Mouse (Mus musculus) embryonic facial prominence, embryonic 12.5 days (tissue): Measurements from ENCODE around the gene Dcaf4. TPM values are rescaled to one million over a fixed set of nuclear protein-coding genes. Genes with fewer than 3 reads are reported as not detected.

Experiments used
- ATAC-seq: fragments of 200-750 bp; cut with Nextera tagmentation; 2 replicates; pipeline ENCODE4 v1.8.0; 2017; ENCODE audit not compliant: insufficient number of reproducible peaks, insufficient read depth, low FRiP score, low TSS enrichment
- H3K27ac ChIP-seq: fragments of 300-500 bp; sonication (generic); 2 replicates; pipeline ENCODE4 v1.5.1; 2016; ENCODE audit warnings: mild to moderate bottlenecking
- H3K27me3 ChIP-seq: fragments of 300-500 bp; sonication (generic); 2 replicates; pipeline ENCODE4 v1.6.1; 2016; ENCODE audit warnings: mild to moderate bottlenecking, moderate library complexity
- H3K36me3 ChIP-seq: fragments of 300-500 bp; sonication (generic); 2 replicates; pipeline ENCODE4 v1.6.1; 2016; ENCODE audit warnings: mild to moderate bottlenecking
- H3K4me1 ChIP-seq: fragments of 300-500 bp; sonication (generic); 2 replicates; pipeline ENCODE4 v1.6.1; 2016
- H3K4me2 ChIP-seq: fragments of 300-500 bp; sonication (generic); replicated peaks from 2 replicates; pipeline ENCODE4 v1.6.1; 2016; ENCODE audit warnings: mild to moderate bottlenecking, moderate library complexity
- H3K4me3 ChIP-seq: fragments of 300-500 bp; sonication (generic); 2 replicates; pipeline ENCODE4 v1.5.1; 2016; ENCODE audit warnings: mild to moderate bottlenecking
- H3K9ac ChIP-seq: fragments of 300-500 bp; sonication (generic); 2 replicates; pipeline ENCODE4 v1.6.1; 2016; ENCODE audit warnings: mild to moderate bottlenecking, moderate library complexity
- H3K9me3 ChIP-seq: fragments of 300-500 bp; sonication (generic); 2 replicates; pipeline ENCODE4 v1.6.1; 2016; ENCODE audit warnings: mild to moderate bottlenecking, moderate library complexity
- WGBS: fragments of 180-500 bp; shearing (Covaris S2); methylation state at CpG from one replicate; pipeline ENCODE4 v1.1.7; 2016; 5-methylcytosine and 5-hydroxymethylcytosine counted together
- polyA plus RNA-seq: library from polyadenylated mRNA; unstranded; fragments of >200 nt; fragmentation: Nextera tagmentation; extraction: Ambion mirVana; gene quantifications from 2 replicates; pipeline ENCODE4 v1.2.1, GENCODE M21; 2016

The Dcaf4 gene
- polyA plus RNA-seq, result 33.4 and 35.8 TPM in 2 replicates

DNA sequence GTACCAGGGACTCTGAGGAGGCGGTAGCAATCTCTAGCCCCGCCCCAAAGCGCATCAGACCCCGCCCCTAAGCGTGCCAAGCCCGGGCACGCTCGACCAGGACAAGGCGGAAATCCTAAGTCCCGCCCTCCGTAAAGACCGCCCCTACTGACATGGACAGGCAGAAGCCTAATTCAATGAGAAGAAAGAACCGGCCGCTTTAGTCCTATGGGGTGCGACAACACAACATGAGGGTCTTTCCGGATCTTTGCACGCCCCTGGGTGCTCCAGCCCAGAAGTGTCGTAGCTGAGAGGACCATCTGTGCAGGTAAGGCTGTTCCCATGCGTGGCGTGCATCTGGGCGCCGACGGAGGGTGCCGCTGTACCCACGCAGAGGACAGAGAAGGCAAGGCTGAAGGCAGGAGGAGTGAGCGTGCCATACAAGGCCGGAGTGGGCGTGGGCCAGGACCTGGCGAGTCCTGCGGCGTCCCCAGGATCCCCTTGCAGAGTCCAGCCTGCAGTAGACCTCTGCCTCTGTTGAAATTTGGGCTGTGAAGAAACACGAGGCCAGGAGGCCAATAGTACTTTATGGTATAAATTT lies at the start of gene Dcaf4:
Gene Dcaf4 (plus strand): TSS at position 156 of the 580 bp plus-strand sequence.
- H3K9ac ChIP-seq, result peak within 1 kb of the TSS; percentile 60
- H3K36me3 ChIP-seq, result no peaks in the 10 kb centered on the region
- WGBS, result 0% methylated on average over 32 of the region's 32 CpGs
- H3K27ac ChIP-seq, result no peak within 1 kb of the TSS; the same call in 1 of the 2 replicates
- H3K9me3 ChIP-seq, result no peaks in the 10 kb centered on the region
- peak within 1 kb of the TSS; percentile 58 for H3K4me3 ChIP-seq
- H3K4me1 ChIP-seq, result peaks cover 11% of the 10 kb centered on the region
- H3K27me3 ChIP-seq, result no peaks in the 10 kb centered on the region
- peak; percentile 99 for ATAC-seq
- H3K4me2 ChIP-seq, result peak within 1 kb of the TSS; percentile 65

DNA sequence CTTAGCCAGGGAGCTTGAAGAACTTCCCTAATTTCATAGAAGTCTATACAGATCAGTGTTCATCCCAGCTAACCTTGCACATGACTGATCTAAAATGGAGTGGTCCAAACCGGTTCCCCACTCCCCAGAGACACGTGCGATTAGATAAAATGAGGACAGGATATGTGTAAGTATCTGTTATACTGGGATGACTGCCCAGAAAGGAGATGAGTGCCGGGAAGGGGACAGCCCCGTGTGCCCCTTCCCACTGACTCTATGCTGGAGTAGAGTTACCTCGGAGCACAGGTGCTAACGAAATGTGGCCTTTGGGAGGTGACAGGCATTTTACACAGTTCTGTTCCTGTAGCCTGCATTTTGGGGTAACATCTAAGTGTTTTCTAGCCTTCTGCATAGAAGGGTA lies 48.5 kb upstream of the Dcaf4 start:
- WGBS, result 90% methylated on average over 7 of the region's 7 CpGs
- Histone ChIP-seq H3K36me3 (no peaks in the 10 kb centered on the region), H3K4me2 (no peak overlapping the region), H3K4me1 (peaks cover 4% of the 10 kb centered on the region), H3K27ac (no peak overlapping the region), H3K9ac (no peak overlapping the region), H3K9me3 (no peaks in the 10 kb centered on the region), H3K27me3 (peaks cover 4% of the 10 kb centered on the region; the same call in 1 of the 2 replicates), H3K4me3 (no peak overlapping the region)
- no peak for ATAC-seq

DNA sequence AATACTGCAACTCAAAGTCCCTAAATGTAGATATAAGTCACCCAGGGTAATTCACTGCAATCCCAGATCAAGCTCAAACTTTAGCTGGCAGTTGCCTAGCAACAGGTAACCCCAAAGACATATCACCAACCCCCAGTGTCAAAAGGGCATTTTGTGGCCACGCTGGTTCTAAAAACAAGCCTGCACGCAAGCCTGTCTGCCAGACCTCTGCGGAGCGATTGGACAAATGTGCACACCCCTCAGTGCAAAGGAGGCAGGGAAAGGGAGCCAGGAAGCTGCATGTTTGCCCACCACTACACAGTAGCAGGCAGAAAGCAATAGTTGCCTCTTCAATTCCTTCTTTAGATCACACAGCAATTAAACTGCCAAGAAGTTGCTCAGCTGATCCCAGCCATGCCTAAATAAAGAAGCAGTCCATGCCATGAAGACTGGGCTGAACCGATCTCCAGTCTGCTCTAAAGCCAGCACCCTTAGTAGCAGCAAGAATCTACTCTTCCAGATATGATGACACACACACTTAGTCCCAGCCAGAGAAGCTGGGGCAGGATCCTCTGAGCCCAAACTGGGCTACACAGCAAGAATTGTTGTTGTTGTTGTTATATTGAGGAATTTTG lies 46.2 kb upstream of the Dcaf4 start:
- peaks cover 4% of the 10 kb centered on the region; the same call in 1 of the 2 replicates for H3K27me3 ChIP-seq
- no peaks in the 10 kb centered on the region for H3K9me3 ChIP-seq
- no peaks in the 10 kb centered on the region for H3K4me1 ChIP-seq
- no peaks in the 10 kb centered on the region for H3K36me3 ChIP-seq
- no peak overlapping the region for H3K4me2 ChIP-seq
- H3K4me3 ChIP-seq, result no peak overlapping the region
- WGBS, result 38% methylated on average over 5 of the region's 5 CpGs
- no peak for ATAC-seq
- H3K9ac ChIP-seq, result no peak overlapping the region
- no peak overlapping the region for H3K27ac ChIP-seq

DNA sequence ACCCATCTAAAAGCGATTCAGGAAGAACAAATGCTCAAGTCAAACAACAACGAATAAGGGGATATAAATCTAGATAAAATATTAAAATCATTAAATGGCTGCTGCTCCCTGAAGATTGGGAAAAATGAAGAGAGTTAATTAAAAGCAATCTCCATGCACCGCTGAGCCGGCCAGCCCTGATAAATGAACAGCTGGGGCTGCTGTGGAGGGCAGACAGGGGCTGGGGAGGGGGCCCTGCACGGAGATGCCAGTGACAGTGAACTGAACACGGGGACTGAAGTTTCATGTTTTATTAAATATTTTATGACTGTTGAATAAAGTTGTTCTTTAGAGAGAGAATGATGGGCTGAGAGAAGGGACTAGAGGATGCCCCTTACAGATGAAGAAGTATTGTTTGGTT lies 44.8 kb upstream of the Dcaf4 start:
- Histone ChIP-seq H3K4me2 (no peak overlapping the region), H3K9ac (no peak overlapping the region), H3K27ac (no peak overlapping the region), H3K36me3 (no peaks in the 10 kb centered on the region), H3K27me3 (peaks cover 4% of the 10 kb centered on the region; the same call in 1 of the 2 replicates), H3K4me3 (no peak overlapping the region), H3K4me1 (no peaks in the 10 kb centered on the region), H3K9me3 (no peaks in the 10 kb centered on the region)
- no peak for ATAC-seq
- 63% methylated on average over 6 of the region's 6 CpGs for WGBS

DNA sequence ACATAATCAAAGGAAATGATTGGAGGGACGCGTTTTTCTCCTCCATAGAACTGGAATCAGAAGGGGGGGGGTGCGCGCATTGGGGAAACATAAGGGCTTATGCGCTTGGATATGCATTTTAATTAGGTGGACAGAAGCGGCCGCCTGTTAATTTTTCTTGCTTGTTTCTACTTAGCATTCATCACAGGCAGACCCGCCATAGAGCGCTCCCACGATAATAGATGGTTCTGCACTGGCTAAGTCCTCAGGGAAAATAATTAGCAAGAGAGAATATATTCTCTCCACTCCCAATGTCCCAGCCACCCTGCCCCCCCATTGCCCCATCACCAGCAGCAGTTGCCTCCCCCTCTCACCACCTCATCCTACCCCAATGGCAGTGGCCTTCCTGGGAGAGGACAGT lies 44.0 kb upstream of the Dcaf4 start:
- peaks cover 4% of the 10 kb centered on the region; the same call in 1 of the 2 replicates for H3K27me3 ChIP-seq
- WGBS, result 83% methylated on average over 10 of the region's 10 CpGs
- no peak for ATAC-seq

DNA sequence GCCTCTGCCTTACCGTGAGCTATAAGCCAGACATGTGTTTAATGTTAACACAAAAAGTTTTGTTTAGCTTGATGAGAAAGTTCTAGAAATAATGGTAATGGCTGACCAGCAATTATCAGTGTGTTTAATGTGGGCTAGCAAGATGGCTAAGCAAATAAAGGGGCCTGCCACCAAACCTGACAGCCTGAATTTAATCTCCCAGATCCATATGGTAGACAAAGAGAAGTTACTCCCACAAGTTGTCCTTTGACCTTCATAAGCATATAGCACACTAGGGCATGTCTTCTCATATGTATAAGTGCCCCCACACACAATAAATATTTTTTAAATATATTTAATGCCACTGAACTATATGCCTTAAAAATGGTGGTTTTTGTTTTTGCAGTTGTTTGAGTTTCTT lies 41.1 kb upstream of the Dcaf4 start:
- WGBS, result 60% methylated on average over 1 of the region's 1 CpGs
- Histone ChIP-seq H3K27me3 (peaks cover 7% of the 10 kb centered on the region), H3K4me1 (no peaks in the 10 kb centered on the region), H3K27ac (no peak overlapping the region), H3K4me2 (no peak overlapping the region), H3K36me3 (no peaks in the 10 kb centered on the region), H3K9me3 (no peaks in the 10 kb centered on the region), H3K9ac (no peak overlapping the region), H3K4me3 (no peak overlapping the region)
- ATAC-seq, result no peak

More for the DNA sequence above, 44.0 kb upstream of the Dcaf4 start:
- Histone ChIP-seq H3K4me1 (no peaks in the 10 kb centered on the region), H3K4me3 (no peak overlapping the region), H3K9ac (no peak overlapping the region), H3K27ac (no peak overlapping the region), H3K36me3 (no peaks in the 10 kb centered on the region), H3K4me2 (no peak overlapping the region), H3K9me3 (no peaks in the 10 kb centered on the region)

DNA sequence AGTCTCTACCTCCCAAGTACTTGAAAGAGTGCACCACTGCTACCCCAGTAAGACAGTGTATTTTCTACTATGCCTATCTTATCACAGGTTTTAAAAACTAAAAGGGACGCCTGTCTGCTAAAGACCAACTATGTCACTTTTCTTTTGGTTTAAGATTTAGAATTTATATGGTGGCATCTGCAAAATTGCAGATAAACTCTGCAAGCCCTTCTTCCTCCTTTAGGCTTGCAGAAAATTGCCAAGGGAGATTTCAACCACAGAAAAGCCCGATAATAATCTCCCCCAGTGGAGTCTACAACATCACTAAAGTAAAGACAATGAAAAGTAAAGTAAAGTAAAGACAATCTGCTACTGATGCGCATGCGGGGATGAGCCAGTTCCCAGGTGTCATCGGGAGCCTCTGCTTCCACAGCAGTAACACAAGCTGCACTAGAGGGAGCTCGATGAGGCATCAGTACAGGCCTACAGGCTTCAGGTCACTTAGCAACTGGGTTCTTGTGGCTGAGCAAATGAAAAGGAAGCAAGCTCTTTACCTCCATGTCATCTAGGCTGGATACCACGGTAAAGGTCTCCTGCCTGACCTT lies 40.4 kb upstream of the Dcaf4 start:
- peaks cover 15% of the 10 kb centered on the region for H3K27me3 ChIP-seq
- H3K4me3 ChIP-seq, result no peak overlapping the region
- no peak overlapping the region for H3K9ac ChIP-seq
- H3K4me2 ChIP-seq, result no peak overlapping the region
- H3K9me3 ChIP-seq, result no peaks in the 10 kb centered on the region
- ATAC-seq, result no peak
- H3K36me3 ChIP-seq, result no peaks in the 10 kb centered on the region
- no peak overlapping the region for H3K27ac ChIP-seq
- 67% methylated on average over 7 of the region's 7 CpGs for WGBS
- peaks cover 2% of the 10 kb centered on the region; the same call in 1 of the 2 replicates for H3K4me1 ChIP-seq

DNA sequence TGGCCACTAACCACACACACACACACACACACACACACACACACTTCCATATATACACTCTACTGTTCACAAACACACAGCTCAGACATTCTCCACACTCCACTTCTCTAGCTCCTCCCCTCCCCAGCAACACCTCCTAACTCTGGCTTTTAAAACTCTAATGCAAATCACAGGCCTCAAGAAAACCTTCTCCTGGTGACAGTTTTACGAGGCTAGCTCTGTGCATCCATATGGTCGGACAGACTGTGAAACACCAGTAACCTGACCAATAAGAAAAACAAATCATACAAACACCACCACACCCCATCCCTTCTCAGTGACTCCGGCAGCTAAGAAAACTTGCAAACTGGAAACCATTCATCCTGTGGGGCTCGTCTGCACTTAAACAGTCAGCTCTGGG lies 38.8 kb upstream of the Dcaf4 start:
- H3K36me3 ChIP-seq, result no peaks in the 10 kb centered on the region
- no peaks in the 10 kb centered on the region for H3K9me3 ChIP-seq
- H3K4me1 ChIP-seq, result peaks cover 14% of the 10 kb centered on the region
- H3K27ac ChIP-seq, result no peak overlapping the region
- no peak overlapping the region for H3K9ac ChIP-seq
- no peak overlapping the region for H3K4me3 ChIP-seq
- no peak for ATAC-seq
- no peak overlapping the region for H3K4me2 ChIP-seq
- 57% methylated on average over 4 of the region's 4 CpGs for WGBS
- H3K27me3 ChIP-seq, result peaks cover 29% of the 10 kb centered on the region

DNA sequence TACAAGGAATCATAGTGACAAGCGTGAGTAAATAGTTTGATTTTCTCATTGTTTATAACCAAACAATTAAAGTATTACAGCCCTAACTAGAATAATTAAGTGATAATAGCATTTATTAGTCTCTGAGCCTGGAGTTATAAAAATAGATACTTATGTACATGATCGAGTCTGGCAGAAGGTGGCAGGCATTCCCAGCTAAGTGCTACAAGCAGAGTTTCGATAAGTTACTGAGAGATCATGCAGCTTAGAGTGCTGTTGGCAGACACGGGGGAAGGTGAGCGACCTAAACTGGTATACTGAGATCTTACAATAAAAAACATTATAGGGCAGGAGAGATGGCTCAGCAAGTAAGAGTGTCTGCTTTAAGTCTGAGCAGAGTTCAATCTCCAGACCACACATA lies 36.6 kb upstream of the Dcaf4 start:
- ATAC-seq, result no peak
- Histone ChIP-seq H3K4me1 (peaks cover 21% of the 10 kb centered on the region), H3K36me3 (no peaks in the 10 kb centered on the region), H3K9me3 (no peaks in the 10 kb centered on the region), H3K27me3 (peaks cover 29% of the 10 kb centered on the region), H3K27ac (no peak overlapping the region), H3K4me3 (no peak overlapping the region), H3K9ac (no peak overlapping the region), H3K4me2 (no peak overlapping the region)
- WGBS, result 76% methylated on average over 5 of the region's 5 CpGs

DNA sequence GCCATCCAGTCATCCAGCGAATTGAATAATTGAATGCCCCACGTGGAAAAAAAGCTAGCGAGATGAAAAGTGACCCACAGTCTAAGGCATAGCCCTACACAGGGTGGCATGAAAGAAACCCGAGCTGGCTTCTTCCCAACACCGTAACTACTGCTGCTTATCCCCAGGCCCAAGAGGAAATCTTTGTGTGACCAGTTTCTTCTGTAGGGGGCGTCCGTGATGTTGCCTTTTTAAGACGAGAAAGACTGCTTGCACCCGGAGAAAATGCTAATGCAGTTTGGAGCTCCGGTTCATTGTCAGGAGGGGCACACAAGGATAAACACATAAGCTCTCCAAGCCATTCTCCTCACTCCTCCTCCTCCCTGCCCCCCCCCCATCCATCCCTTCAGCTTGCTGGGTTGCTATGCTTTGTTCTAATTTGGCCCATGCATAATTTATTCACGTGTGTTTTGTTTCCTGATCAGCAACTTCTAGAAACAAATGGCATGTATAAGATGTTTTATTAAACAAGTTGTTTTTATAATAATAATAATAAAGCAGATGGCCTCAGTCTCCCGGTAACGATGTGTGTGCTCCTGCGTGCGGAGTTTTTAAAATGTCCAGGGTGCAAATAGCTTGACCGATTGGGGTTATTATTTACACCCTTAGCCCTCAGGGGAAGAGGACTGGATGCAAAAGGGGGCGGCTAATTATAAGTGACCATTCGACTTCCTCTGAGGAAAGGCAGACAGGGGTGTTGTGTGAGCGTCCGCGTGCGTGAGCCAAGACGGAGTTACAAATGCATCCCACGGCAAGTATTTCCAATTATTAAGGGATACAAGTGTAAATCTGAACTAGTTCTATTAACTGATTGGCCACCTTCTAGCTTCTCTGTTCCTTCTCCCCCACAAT lies 35.2 kb upstream of the Dcaf4 start:
- WGBS, result under 1% methylated on average over 24 of the region's 24 CpGs
- Histone ChIP-seq H3K27me3 (peaks cover 37% of the 10 kb centered on the region), H3K4me1 (peaks cover 26% of the 10 kb centered on the region), H3K27ac (no peak overlapping the region), H3K36me3 (no peaks in the 10 kb centered on the region), H3K9me3 (no peaks in the 10 kb centered on the region), H3K9ac (no peak overlapping the region), H3K4me3 (peak overlapping the region; percentile 66), H3K4me2 (peak overlapping the region; percentile 98)
- no peak for ATAC-seq

DNA sequence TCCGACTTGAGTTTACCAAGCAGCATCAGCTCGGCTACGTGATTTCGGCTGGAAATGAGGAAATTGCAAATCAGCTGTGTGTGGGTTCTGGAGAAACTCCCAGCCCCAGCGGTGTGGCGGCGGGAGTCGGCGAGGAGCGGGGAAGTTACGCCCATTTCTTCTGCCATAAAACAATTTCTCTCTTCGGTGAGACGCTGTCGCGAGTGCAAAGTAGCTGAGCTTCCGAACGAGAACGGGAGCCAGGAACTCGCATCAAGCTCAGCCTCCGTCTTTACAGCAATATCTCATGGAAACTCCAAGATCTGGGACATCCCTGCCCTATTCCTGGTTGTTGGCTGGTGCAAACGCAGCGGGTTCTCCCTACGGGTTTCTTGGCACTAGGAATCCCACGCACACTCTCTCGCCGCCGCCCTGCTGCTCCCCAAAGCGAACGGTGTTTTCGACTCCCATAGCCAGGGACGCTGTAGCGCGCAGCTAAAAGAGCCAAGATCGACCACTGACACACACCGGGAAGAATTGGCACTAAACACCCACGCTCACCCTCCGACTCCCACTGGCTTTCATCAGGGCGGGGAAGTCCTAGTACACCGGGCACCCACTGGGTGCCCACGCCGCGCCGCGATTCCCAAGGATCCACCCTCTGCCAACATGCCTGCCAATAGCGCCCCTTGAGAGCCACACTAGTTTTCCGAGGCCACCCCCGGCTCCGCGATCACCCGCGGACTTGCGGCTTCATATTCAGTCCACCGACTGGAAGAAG lies 34.2 kb upstream of the Dcaf4 start:
- peak overlapping the region; percentile 98 for H3K4me2 ChIP-seq
- no peak overlapping the region for H3K27ac ChIP-seq
- peaks cover 1% of the 10 kb centered on the region; the same call in 1 of the 2 replicates for H3K9me3 ChIP-seq
- WGBS, result under 1% methylated on average over 53 of the region's 53 CpGs
- peaks cover 41% of the 10 kb centered on the region for H3K27me3 ChIP-seq
- peak overlapping the region; percentile 66 for H3K4me3 ChIP-seq
- peaks cover 26% of the 10 kb centered on the region for H3K4me1 ChIP-seq
- no peak for ATAC-seq
- peak overlapping the region; percentile 65; the same call in 1 of the 2 replicates for H3K9ac ChIP-seq
- no peaks in the 10 kb centered on the region for H3K36me3 ChIP-seq
